Mouse (Mus musculus): Measurements from ENCODE around the gene Cdh20. TPM values are rescaled to one million over a fixed set of nuclear protein-coding genes. Genes with fewer than 3 reads are reported as not detected.

Cdh20 gene
- not detected in 2 replicates for polyA plus RNA-seq (2011; ENCODE audit: insufficient read length, low read depth, missing spikeins)

DNA sequence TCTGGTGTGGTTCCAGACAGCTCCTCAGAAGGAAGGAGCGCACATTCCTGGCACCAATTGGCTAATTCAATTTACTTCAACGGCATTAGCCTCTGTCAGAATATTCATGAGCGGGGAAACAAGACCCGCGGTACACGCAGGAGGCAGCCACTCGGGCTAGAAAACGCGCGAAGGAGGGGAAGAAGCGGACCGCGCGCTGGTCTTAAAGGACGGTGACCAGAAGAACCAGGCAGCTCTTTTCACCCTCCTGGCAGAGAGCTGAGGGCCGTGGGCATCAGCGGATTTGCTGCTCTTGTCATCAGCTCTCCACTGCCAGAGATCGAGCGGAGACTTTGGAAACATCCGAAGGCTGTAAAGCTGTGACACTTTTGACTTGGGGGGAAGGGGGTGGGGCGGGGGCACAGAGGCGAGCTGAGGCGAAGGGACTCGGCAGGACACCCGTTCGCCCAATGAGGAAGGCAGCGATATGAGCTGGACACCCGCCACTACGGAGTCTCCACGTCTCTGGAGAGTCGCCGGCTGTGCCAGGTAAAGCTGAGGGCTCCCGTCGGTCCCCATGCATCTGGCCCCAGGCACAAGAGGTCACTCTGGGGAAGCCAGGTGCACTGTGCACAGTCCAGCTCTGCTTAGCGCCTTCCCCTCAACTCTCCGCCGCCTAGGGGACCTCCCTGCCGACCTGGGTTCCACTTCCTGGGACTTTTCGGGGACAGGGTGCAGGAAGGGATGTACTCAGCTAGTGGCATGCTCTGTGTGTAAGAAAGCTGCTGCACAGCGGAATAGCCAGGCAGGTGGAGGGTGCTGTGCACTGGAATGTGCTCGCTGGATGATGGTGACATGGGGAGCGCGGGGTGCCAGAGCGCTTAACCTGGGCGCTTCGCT lies at the start of gene Cdh20:
Gene Cdh20, plus strand, starts transcription at position 159 of the 879 bp plus-strand sequence.
- Histone ChIP-seq H3K27ac (ENCODE audit: insufficient read depth, low read length) (no peak within 1 kb of the TSS), H3K4me3 (ENCODE audit: insufficient read depth, low read length) (peak within 1 kb of the TSS; percentile 5), H3K4me1 (ENCODE audit: control insufficient read depth, insufficient read depth, low read length) (no peaks in the 10 kb centered on the region)
- TF ChIP-seq POLR2A (IDR thresholded peaks at IDR 0.05; ENCODE audit: low read depth, low read length) (no peak), CTCF (IDR thresholded peaks at IDR 0.05; ENCODE audit: borderline replicate concordance, insufficient read depth, low read length) (no peak)

DNA sequence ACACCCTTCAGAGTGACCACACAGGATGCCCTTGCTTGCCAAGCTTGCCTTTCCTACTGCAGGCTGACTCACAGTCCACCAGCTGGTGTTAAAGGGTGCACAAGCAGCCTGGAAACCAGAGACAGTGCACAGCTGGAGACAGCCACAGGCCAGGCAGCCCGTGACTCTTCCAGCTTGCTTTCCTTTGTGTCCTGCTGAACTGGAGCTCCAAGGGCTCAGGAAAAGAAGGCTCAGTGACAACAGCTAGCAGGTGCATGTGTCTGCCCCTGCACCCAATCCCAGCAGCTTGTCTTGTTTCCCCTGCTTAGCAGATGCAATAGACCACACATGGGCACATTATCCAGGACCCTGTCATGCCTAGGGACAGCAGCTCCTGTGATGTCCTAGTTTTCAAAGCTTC lies 21.5 kb upstream of the Cdh20 start:
- TF ChIP-seq CTCF (IDR thresholded peaks at IDR 0.05; ENCODE audit: borderline replicate concordance, insufficient read depth, low read length), result no peak
- TF ChIP-seq POLR2A (IDR thresholded peaks at IDR 0.05; ENCODE audit: low read depth, low read length), result no peak
- Histone ChIP-seq H3K27ac (ENCODE audit: insufficient read depth, low read length) (no peak overlapping the region), H3K4me3 (ENCODE audit: insufficient read depth, low read length) (no peak overlapping the region), H3K4me1 (ENCODE audit: control insufficient read depth, insufficient read depth, low read length) (no peaks in the 10 kb centered on the region)

DNA sequence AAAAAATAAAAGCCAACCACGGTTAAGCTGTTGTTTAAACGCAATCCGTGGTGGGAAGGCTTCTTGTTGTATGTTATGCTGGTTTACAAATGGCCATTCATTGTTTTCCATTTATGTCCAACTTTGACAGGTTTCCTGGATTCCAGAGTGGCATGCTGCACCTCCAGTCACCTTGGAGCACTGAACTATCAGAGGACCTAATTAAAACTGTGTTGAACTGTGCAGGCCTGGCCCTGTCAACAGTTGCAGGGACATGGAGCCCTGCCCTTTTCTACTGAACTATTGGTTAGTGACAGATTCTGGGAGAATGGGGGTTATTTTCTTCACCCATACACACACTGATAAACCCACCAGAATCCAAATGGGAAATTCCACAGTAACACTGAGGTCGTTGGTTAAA lies 20.9 kb upstream of the Cdh20 start:
- Histone ChIP-seq H3K4me3 (ENCODE audit: insufficient read depth, low read length) (no peak overlapping the region), H3K4me1 (ENCODE audit: control insufficient read depth, insufficient read depth, low read length) (no peaks in the 10 kb centered on the region), H3K27ac (ENCODE audit: insufficient read depth, low read length) (no peak overlapping the region)
- TF ChIP-seq POLR2A (IDR thresholded peaks at IDR 0.05; ENCODE audit: low read depth, low read length) (no peak), CTCF (IDR thresholded peaks at IDR 0.05; ENCODE audit: borderline replicate concordance, insufficient read depth, low read length) (no peak)

DNA sequence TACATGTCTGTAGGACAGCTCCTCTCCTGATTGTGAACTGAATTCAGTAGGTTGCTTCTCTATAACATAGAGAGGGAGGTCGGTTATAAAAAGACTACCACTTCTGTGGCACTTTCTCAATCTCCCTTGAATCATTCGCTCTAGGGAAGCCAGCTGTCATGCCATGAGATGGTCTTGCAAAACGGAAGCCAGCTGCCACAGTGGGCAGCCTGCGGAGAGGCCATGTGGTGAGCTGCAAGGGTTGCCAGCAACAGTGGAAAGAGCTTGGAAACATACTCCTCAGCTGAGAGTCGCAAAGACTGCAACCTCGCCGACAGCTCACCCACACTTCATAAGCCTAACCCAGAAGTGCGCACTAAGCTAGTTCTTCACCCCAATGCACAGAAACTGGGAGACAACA lies 13.8 kb upstream of the Cdh20 start:
- Histone ChIP-seq H3K27ac (ENCODE audit: insufficient read depth, low read length) (no peak overlapping the region), H3K4me3 (ENCODE audit: insufficient read depth, low read length) (no peak overlapping the region)
- TF ChIP-seq CTCF (IDR thresholded peaks at IDR 0.05; ENCODE audit: borderline replicate concordance, insufficient read depth, low read length) (no peak), POLR2A (IDR thresholded peaks at IDR 0.05; ENCODE audit: low read depth, low read length) (no peak)

DNA sequence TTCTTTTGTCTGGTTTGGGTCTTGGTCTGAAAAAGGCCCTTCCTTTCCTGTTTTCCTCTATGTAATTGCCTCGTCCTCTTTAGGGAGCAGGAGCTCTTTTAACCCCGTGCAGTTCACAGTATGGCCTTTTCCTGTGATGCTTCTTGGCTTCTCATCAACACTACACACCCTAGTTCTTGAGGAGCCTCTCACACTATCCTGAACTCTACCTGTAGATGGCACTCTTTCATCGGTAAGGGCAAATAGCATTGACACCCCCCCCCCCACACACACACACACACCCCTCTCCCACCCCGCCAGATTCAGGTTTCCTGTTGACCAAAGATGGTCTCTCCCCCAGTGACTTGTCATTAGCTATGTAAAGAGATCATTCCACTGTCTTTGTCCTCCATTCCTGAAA lies 12.4 kb upstream of the Cdh20 start:
- H3K4me1 ChIP-seq (ENCODE audit: control insufficient read depth, insufficient read depth, low read length), result no peaks in the 10 kb centered on the region
- no peak overlapping the region for H3K27ac ChIP-seq (ENCODE audit: insufficient read depth, low read length)
- TF ChIP-seq POLR2A (IDR thresholded peaks at IDR 0.05; ENCODE audit: low read depth, low read length) (no peak), CTCF (IDR thresholded peaks at IDR 0.05; ENCODE audit: borderline replicate concordance, insufficient read depth, low read length) (no peak)
- no peak overlapping the region for H3K4me3 ChIP-seq (ENCODE audit: insufficient read depth, low read length)

More for the DNA sequence above, 13.8 kb upstream of the Cdh20 start:
- no peaks in the 10 kb centered on the region for H3K4me1 ChIP-seq (ENCODE audit: control insufficient read depth, insufficient read depth, low read length)

DNA sequence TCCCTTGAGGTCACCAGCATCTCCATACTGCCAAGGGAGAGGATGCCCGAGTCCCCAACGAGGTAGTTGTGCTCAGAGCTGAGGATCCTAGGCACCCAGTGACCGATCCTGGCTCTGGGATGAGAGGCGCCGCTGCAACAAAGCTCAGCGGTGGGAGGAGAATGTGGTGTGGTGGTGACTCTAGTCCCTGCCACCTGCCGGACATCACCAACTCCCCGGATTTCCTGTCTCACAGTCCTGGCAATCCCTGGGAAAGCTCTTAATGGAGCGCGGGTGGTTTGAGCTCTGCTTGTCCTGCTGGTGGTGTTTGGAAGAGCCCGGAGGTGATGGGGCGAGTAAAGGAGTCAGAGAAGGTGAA lies 900 bp downstream of the Cdh20 start:
- H3K4me1 ChIP-seq (ENCODE audit: control insufficient read depth, insufficient read depth, low read length), result no peaks in the 10 kb centered on the region
- no peak overlapping the region for H3K27ac ChIP-seq (ENCODE audit: insufficient read depth, low read length)
- H3K4me3 ChIP-seq (ENCODE audit: insufficient read depth, low read length), result peak overlapping the region; percentile 5; the same call in 1 of the 2 replicates
- no peak for TF ChIP-seq CTCF (IDR thresholded peaks at IDR 0.05; ENCODE audit: borderline replicate concordance, insufficient read depth, low read length)
- no peak for TF ChIP-seq POLR2A (IDR thresholded peaks at IDR 0.05; ENCODE audit: low read depth, low read length)

DNA sequence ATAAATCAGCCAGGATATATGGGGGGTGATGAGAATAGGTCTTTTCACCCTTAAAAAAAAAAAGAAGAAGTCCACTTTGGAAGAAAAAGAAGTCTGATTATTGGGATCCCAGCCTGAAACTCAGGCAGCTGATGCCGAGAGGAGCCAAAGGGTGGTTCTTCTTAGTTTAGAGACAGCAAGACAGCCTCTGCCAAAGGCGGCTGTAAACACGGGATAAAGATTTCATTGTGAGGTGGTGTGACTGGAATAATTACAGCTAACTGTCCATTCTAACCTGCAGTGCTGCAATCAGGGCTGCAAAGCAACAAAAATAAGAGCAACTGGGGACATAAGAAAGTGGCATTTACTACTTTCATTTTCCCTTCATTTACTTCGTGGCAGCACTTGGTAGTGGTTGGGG lies 3.6 kb downstream of the Cdh20 start:
- Histone ChIP-seq H3K27ac (ENCODE audit: insufficient read depth, low read length) (no peak overlapping the region), H3K4me3 (ENCODE audit: insufficient read depth, low read length) (no peak overlapping the region), H3K4me1 (ENCODE audit: control insufficient read depth, insufficient read depth, low read length) (no peaks in the 10 kb centered on the region)
- no peak for TF ChIP-seq CTCF (IDR thresholded peaks at IDR 0.05; ENCODE audit: borderline replicate concordance, insufficient read depth, low read length)
- TF ChIP-seq POLR2A (IDR thresholded peaks at IDR 0.05; ENCODE audit: low read depth, low read length), result no peak

DNA sequence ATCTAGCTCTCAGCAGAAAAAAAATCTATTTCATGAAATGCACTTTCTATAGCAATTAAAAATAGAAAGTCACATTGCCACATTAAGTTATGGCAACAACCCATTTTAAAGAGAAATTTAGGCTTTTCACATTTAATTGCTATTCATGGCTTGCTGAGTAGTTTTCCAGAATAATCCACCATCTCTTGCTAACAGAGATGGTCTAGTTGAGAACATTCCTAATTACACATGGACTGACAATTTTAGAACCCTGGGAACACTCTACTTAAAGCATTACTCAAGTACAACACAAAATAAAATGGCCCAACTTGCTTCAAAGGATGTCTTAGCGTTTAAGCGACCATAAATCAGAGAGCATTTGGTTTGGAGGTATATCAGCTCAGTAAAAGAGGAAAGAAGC lies 4.9 kb downstream of the Cdh20 start:
- Histone ChIP-seq H3K27ac (ENCODE audit: insufficient read depth, low read length) (no peak overlapping the region), H3K4me1 (ENCODE audit: control insufficient read depth, insufficient read depth, low read length) (no peaks in the 10 kb centered on the region), H3K4me3 (ENCODE audit: insufficient read depth, low read length) (no peak overlapping the region)
- TF ChIP-seq CTCF (IDR thresholded peaks at IDR 0.05; ENCODE audit: borderline replicate concordance, insufficient read depth, low read length) (no peak), POLR2A (IDR thresholded peaks at IDR 0.05; ENCODE audit: low read depth, low read length) (no peak)

DNA sequence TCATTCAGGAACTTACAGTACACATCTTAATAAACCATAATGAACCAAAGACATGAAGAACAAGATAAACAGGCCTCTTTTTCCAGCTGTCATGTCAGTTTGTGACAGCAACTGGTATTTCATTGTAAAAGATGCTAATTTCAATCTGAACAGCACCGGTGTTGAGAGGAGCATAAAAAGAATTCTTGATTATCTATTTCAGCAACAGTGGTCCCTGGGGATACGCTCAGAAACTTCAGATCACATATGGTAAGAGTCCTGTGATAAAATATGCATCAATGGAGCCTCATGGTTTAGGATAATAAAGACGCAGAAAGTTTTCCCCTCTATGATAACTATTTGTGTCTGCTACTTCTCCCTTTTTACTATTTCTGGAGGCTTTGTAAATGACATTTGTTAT lies 25.2 kb downstream of the Cdh20 start:
- Histone ChIP-seq H3K27ac (ENCODE audit: insufficient read depth, low read length) (no peak overlapping the region), H3K4me1 (ENCODE audit: control insufficient read depth, insufficient read depth, low read length) (no peaks in the 10 kb centered on the region), H3K4me3 (ENCODE audit: insufficient read depth, low read length) (no peak overlapping the region)
- TF ChIP-seq POLR2A (IDR thresholded peaks at IDR 0.05; ENCODE audit: low read depth, low read length) (no peak), CTCF (IDR thresholded peaks at IDR 0.05; ENCODE audit: borderline replicate concordance, insufficient read depth, low read length) (no peak)

DNA sequence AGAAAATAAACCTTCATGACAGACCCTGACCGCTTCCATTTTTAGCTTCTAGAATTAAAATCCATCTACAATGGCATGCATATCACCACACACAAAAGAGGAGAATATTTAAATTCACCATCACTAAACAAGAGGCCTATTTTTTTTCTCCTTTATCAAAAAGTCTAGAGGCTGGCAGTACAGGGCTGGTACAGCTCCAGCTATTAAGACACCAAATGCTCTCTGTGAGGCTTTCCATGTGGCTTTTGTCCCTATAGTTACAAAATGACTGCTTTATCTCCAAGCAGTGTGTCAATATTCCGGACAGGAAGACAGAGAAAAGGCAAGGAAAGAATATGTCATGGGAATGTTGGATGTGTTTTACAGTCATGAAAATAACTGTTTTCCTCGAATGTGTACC lies 27.8 kb downstream of the Cdh20 start:
- TF ChIP-seq POLR2A (IDR thresholded peaks at IDR 0.05; ENCODE audit: low read depth, low read length) (no peak), CTCF (IDR thresholded peaks at IDR 0.05; ENCODE audit: borderline replicate concordance, insufficient read depth, low read length) (no peak)
- Histone ChIP-seq H3K4me3 (ENCODE audit: insufficient read depth, low read length) (no peak overlapping the region), H3K27ac (ENCODE audit: insufficient read depth, low read length) (no peak overlapping the region), H3K4me1 (ENCODE audit: control insufficient read depth, insufficient read depth, low read length) (no peaks in the 10 kb centered on the region)

Measured in embryonic fibroblast, embryonic 13.5 days (primary cell).